Mouse (Mus musculus): ENCODE measurements at regions not wholly inside any gene's neighbourhood (a gene's known extent, or its start where the extent isn't known, plus 50 kb on each side); places are given as distances from the start of the nearest gene placed in this dataset.

DNA sequence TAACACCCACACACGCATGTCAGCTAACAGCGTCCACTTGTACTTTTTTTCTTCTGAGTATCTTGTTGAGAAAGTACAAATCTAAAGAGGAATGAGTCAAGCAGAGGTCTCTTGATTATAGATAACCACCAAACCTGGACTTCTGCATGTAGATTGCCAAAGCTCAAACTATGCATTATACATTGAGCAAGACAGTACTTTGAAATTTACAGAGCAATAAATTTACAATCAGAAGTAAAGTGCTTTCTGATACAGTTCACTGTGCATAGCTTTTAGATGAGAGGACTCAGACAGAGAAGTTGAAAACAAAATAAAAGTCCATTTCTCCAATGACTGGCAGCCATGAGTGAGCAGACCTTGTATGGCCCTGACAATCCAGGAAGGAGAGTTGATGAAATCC lies 597.0 kb downstream of the Efnb2 start:
- TF ChIP-seq CTCF (IDR thresholded peaks at IDR 0.05; ENCODE audit: borderline replicate concordance, extremely low read depth, insufficient read depth, insufficient read length) = no peak
- TF ChIP-seq POLR2A (IDR thresholded peaks at IDR 0.05; ENCODE audit: borderline replicate concordance, extremely low read depth, insufficient read depth, insufficient read length, poor library complexity, severe bottlenecking) = no peak
